Mouse (Mus musculus): Measurements from ENCODE around the gene Pced1b.
A peak's percentile ranks its signal among the peaks of the same experiment; 100 is the strongest.
"Not testable (repeated sequence)": the region's sequence is repeated elsewhere in the genome, so short reads cannot be mapped to it uniquely, and the experiment has no call there.

Pced1b gene

DNA sequence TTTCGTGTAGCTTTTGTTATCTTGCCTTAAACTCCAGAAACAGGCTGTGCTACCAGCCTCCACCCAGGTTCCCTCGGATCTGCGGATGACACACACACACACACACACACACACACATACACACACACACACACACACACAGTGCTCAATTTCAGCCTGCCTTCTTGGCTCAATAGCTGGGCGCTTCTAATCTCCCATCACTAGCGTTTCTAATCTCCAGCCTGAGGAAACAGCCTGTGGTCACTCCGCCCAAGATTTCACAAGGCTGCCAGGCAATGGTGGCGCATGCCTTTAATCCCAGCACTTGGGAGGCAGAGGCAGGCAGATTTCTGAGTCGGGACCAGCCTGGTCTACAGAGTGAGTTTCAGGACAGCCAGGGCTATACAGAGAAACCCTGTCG lies 98.2 kb downstream of the Pced1b start:
- DNase-seq: no peak

DNA sequence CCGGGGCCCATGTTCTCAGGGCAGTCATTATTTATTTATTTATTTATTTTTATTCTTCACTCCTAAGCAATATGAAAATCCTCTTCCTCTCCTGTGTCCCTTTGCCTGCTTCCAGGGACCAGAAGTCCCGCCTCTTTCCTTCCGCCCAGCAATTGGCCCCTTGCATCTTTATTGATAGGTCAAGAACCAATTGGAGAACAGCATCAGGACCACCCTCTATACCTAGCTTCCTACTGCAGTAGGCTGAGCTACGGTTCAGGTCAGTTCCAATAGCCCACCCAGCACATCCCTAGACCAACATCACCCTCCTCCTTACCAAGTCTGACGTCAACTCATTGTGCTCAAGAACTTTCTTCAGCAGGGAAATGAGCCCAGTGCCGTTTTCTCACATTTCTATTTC lies 99.0 kb downstream of the Pced1b start:
- no peak for DNase-seq

DNA sequence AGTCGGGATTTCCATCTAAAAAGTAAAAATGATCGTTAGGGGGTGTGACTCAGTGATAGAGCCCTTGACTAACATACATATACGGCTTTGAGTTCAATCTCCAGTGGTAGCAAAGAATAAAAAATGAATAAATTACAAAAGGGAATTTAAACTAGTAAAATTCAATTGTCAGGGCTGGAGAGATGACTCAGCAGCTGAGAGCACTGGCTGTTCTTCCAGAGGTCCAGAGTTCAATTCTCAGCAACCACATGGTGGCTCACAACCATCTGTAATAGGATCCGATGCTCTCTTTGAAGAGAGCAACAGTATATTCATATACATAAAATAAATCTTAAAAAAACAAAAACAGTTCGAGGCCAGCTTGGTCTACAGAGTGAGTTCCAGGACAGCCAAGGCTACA lies 99.5 kb downstream of the Pced1b start:
- no peak for DNase-seq

DNA sequence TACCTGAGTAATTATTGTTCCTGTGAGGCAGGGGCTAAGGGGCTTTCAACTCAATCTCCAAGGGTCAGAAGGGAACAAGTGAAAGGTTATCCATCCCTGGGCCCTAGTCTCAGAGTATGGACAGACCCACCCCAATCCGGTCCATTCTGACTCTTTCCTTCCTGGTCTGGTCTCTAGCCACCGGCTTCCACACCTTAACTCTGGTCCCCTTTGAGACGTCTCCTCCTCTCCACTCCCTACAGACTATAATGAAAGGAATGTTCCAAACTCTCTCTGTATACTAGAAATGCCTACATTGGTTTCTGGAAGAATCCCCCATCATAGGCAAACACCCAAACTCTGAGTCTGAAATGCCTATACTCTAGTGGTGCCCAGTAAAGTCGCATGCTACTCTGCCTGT lies 100.0 kb downstream of the Pced1b start:
- DNase-seq: no peak

DNA sequence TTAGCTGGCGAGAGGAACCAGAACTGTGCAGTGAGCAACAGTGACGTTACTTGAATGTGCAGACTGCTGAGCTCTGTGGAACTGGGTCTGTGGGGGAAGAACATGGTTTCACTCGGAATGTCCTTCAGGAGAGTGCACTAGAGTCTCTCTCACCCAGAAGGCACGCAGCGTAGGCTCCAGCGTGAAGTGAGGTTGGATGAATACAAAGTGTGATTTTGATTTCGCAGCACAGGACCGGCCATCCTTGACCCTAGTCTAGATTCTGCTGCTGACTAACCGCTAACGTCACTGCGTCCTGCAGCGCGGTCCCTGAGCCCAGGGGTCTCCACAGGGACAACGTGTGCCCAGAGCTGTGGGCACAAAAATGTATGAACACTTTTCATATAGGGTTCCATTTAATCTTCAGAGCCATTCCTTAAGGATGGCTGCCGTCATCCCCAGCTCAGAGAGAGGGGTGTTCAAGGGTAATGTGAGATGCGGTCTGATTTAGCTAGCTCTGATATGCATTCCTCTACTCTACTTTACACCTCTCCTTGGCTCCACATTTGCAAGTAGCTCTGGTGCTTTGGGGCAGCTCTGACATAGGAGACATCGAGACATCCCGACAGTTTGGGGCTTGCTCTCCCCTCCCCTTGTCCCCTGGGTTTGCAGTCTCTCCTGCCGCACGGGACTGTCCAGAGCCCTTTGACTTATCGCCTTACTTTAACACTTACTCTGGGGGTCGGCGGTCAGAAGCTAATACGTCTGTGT lies 101.8 kb downstream of the Pced1b start:
- no peak for DNase-seq

DNA sequence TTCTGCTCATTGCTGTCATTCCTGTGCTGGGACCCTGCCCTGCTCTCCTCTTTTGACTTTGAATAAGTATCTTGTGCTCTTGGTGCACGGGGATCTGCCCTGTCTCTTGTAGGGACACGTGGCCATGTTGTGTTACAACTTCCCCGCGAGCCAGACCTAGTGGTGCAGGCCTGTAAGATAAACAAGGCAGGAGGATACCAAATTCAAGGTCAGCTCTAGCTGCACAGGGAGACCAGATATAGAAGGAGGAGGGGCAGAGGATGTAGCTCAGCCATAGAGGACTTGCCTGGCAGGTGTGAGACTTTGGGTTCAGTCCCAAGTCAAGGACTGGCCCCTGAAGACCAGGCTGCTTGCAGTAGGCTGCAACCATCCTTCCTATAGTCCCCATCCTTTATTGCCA lies 103.6 kb downstream of the Pced1b start:
- no peak for DNase-seq

DNA sequence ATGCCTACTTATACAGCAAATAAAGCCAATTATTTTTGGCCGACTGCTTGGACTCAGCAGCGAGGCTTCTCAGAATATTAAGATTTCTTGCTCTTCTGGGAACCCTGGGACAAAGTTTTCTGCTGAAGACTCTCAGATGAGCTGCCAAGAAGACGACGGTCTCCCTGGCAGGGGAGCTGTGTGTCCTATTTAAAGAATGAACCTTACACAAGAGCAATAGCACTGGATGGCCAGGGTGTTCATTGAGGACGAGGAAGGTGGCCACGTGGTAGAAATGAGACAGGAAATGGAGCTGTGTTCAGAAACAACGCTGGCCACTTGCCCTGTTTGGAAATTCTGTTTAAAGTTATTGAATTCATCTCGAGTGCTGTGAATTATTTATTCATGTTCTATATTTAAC lies 104.1 kb downstream of the Pced1b start:
- peak; percentile 4 for DNase-seq

DNA sequence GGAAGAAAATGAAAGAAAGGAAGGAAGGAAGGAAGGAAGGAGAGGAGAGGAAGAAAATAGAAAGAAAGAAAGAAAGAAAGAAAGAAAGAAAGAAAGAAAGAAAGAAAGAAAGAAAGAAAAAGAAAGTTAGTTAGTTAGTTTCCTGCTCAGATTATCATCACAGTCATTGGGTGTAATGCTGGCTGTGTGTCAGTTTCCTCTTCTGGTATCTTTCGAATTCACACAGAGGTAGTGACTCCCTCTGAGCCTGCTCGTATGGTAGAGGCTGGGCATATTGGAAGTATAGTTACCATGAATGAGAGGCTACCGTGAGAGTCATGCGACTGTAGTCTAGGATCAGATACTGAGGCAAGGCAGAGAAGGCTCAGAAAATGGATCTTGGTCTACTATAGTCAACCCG lies 104.8 kb downstream of the Pced1b start:
- no peak for DNase-seq

DNA sequence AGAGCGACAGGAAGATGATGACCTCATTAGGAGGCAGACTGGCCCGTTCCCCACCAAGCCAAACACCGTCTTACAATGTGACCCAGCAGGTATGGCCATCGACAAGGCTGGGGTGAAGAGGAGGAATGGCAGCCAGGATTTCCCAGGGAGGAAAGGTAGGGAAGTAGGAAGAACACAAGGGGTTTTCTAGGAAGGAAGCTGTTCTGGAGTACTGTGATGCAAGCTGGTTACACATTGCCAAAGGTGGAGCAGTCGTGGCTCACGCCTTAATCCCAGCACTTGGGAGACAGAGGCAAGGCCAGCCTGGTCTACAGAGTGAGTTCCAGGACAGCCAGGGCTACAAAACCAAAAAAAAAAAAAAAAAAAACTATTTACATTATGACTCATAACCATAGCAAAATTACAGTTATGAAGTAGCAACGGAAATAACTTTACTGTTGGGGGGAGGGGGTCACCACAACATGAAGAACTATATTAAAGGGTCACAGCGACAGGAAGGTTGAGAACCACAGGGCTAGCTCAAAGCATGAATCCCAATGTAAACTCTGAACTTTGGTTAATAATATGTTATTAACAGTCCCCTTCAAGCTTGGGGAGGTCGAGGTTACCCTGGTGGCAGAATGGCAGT lies 108.9 kb downstream of the Pced1b start:
- DNase-seq: no peak

DNA sequence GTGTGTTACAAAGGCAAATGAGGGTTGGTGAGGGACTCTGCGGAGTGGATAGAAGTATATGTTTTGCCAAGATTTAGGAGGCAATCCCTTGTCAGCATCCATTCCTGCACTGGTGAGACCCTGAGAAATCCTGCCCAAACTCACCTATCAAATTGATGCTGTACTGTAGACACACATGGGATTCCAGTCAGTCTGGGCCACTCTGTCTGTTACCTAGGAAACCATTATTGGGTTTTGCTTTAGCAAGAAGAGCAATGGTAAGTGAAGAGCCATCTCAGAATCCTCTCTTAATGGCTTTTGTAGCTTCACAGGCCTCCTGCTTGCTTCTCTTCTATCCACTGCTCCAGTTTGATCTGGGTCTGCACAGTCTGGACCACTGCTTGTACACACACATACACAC lies 110.1 kb downstream of the Pced1b start:
- DNase-seq: no peak

DNA sequence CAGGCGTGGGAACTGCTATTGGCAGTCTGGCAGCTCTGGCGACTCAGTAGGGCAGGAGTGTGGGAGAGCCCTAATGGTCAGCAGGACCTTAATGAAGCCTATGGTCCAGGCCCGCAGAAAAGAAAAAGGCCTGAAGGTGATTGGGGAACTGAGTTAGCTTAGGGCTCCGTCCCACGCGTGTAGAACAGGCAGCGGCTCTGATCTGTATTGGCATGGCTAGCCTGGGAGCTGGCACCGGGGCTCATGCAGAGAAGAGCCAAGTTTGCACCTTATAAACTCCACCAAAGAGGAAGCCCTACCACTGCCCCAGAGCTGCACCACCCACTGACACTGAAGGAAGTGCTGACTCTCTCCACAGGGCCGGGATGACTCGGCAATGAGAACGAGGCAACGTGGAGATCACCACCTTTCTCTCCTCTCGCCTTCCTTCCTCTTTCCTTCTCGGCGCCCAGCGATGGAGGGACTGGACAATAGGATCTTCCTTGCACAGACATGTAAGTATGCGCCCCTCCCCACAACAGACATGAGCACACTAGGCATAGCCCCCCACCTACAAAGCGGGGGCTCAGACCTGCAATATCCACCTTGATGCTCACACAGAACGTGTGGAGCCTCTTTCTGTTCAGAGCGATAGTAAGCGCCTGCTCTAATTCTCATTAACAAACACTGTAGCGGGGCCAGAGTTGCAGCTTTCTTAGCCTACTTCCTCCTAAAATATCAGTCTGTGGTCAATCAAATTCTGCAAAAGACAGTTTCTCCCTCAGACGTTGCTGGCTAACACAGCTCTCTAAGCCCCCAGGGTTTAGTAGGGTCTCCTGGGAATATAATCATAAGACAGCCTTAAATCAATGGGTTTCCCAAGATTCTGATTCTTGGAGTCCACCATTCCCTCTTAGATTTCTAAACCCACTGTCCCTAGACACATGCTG lies 114.2 kb downstream of the Pced1b start:
- DNase-seq: no peak

DNA sequence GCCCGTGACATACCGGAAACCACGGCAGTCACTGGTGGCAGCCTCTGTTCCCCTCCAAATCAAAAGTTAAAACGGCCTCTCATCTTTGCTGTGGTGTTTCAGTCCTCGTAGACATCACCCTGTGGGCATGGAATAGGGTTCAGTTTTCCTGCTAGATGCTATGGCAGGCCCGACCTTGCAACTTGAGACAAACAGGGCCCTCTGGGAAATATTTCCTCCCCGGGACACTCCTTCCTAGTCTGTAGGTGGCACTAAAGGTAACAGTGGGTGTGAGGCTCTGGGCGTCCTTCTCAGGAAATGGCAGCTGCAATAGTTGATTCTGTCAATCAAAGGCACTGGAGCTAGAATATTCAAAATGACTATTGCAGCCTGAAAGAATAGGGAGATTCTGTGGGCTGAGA lies 114.9 kb downstream of the Pced1b start:
- no peak for DNase-seq

DNA sequence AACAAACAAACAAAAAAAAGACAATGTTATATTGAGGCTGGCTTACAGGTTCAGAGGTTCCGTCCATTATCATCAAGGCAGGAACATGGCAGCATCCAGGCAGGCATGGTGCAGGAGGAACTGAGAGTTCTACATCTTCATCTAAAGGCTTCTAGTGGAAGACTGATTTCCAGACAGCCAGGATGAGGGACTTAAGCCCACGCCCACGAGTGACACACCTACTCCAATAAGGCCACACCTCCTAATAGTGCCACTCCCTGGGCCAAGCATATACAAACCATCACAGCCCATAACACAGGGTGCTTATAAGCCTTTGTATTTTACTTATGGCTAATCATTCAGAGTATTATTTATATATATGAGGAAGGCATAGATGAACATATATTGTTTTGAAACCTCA lies 117.4 kb downstream of the Pced1b start:
- DNase-seq: not testable (repeated sequence)

DNA sequence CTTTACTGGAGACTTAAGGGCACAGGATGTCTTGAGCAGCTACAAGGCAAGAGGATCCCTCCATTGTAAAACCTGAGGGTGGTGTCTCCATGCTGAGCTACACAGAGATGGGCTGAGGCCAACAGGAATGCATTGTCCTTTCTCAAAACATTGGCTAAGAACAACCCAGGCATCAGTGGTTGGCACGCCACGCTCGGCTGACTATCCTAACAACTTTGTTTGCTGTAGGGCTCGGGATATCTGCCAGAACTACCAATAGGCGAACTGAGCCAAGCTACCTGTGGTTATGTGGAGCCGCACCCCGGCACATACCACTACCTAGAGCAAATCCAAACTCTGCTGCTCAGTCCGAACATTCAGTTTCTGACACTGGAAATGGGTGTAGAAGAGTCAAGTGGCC lies 118.1 kb downstream of the Pced1b start:
- no peak for DNase-seq

DNA sequence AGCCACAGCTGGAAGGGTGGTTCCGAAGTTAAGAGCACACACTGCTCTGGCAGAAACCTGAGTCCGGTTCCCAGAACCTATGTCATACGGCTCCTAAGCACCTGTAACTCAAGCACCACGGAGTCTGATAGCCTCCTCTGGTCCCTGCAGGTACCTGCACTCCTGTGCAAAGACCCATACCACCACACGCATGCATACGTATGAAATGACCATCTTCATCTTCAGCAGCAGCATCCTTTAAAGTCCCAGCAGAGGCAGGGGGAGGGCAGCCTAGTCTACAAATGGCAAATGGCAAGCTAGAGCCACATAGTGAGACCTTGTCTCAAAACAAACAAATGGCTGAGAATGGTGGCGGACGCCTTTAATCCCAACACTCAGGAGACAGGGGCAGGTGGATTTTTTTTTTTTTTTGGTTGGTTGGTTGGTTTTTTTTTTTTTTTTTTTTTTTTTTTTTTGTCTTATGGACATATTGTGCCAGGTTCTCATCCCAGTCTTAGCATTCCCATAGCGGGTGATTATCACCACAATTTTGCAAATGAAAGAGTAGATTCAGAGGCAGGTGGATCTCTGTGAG lies 121.2 kb downstream of the Pced1b start:
- no peak for DNase-seq

DNA sequence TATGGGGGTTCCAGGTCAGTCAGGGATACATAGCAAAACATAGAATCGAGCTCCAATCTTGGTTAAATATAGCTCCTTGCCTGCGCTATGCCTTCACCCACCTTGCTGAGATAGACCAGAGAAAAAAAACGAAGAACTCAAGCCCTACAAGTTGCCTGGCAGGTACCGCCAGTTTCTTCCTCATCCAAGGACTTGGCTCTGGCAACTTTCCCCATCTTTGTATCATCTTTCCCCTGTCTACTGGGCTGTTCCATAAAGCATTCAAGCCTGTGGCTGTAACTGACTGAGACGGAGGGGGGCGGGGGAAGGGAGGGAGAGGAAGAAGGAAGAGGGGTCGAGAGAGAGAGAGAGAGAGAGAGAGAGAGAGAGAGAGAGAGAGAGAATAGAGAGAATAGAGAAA lies 121.7 kb downstream of the Pced1b start:
- no peak for DNase-seq

DNA sequence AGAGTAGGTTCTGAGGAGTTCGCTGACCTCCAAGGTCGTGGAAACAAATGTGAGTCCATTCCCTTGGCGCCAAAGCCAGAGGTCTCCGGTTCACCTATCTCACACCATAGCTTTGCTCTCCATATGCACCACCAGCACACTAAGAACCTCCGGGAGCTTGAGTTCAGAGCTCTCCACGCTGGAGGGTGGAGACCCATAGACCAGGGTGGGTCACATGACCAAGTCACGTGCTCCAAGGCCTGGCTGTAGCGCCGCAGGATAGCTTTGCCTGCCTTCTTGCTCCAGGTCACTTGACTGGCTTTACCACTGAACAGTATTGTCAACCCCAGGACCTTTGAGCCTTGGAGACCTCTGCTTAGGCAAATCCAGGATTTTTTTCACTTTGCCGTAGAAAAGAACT lies 122.2 kb downstream of the Pced1b start:
- no peak for DNase-seq

DNA sequence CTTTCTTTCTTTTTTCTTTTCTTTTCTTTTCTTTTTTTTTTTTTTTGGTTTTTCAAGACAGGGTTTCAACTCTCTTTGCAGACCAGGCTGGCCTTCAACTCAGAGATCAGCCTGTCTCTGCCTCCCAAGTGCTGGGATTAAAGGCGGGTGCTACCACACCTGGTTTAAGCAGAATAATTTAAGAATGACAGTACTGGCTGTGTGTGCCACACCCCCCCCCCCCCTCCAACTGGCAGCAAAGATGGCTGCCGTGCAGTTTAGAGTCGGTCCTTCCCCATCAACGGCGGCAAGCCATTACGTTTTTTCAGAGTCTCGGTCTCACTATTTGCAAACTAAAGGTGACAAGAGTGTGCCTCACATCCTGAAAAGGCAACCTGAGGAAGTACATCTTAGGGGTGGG lies 124.0 kb downstream of the Pced1b start:
- no peak for DNase-seq

DNA sequence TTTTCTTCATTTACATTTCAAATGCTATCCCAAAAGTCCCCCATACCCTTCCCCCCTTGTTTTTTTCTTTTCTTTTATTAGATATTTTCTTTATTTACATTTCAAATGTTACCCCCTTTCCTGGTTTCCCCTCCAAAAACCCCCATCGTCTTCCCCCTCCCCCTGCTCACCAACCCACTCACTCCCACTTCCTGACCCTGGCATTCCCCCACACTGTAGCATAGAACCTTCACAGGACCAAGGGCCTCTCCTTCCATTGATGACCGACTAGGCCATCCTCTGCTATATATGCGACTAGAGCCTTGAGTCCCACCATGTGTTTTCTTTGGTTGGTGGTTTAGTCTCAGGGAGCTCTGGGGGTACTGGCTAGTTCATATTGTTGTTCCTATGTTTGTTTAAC lies 125.1 kb downstream of the Pced1b start:
- DNase-seq: not testable (repeated sequence)

DNA sequence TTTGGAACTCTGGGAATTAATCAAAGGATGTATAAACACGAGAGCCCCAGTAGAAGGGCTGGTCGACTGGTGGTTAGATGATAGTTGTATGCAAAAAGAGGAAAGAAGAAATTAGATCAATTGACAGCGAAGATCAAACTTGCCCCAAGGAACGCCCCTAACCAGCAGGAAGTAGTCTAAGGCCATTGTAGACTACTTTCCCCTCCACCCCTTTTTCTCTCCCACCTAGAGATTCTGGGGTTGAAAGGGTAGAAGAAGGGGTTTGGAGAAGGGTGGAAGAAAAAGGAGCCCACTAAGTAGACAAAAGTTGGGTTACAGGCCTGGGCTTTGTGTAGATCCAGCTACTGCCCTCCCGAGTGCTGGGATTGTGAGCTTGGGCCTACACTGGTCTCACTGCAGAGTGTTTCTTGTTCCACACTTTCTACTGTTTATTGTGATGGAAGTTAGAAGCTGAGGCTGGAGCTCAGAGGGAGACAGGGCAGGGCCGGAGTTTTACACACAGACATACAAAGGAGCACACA lies 125.8 kb downstream of the Pced1b start:
- DNase-seq: no peak

DNA sequence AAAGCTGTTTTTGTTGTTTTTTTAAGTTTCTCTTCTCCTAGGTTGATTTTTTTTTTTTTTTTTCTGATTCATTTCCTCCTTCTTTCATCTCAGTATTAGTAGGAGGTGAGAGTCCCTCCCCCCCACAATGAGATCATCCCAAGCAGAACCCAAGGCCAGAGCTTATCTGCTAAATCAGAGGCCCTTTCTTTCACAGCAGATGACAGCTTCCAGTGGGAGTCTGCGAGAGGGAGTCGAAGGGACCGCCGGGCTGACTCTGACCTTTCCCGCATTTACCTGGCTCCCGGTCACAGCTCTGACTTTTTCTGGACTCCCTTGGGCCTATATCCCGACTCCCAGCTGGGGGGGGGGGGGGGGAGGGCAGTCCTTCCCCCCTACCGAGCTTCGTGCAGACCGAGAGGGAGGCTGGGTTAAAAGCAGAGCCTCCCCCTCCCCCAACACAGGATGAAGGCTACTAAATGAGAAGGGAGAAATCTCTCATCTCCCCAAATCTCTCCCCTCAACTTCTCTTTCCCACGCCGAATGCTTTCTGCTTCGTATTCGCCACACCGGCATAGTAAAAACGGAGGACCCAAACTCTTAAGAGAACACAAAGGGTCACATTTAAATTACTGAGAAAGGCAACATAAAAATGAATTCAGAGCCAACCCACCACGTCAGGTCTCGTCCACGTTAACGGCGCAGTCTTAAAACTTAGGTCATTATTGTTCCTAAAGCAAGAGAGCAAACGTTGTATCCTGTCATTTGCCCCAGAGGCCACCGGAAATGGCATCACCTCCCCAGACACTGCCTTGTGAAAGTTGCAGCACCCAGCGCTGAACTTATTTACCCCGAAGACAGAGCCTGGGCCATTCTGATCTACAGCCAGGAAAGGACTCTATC lies 126.5 kb downstream of the Pced1b start:
- no peak for DNase-seq

All from cerebellum, adult 11 months (tissue).